Mouse (Mus musculus) limb, embryonic 15.5 days (tissue): ENCODE results near the gene Ift57. TPM values are rescaled to one million over a fixed set of nuclear protein-coding genes. Genes with fewer than 3 reads are reported as not detected.

Experiments used
- ATAC-seq: fragments of 200-750 bp; cut with Nextera tagmentation; 2 replicates; pipeline ENCODE4 v1.8.0; 2017; ENCODE audit warnings: low read depth, moderate TSS enrichment; ENCODE audit not compliant: insufficient number of reproducible peaks, low FRiP score, low TSS enrichment
- H3K27ac ChIP-seq: fragments of 300-500 bp; sonication (generic); 2 replicates; pipeline ENCODE4 v1.5.1; 2015; ENCODE audit warnings: moderate library complexity, mild to moderate bottlenecking, inconsistent platforms
- H3K27me3 ChIP-seq: fragments of 300-500 bp; sonication (generic); 2 replicates; pipeline ENCODE4 v1.6.1; 2015; ENCODE audit warnings: inconsistent platforms
- H3K36me3 ChIP-seq: fragments of 300-500 bp; sonication (generic); 2 replicates; pipeline ENCODE4 v1.6.1; 2015; ENCODE audit warnings: inconsistent platforms
- H3K4me1 ChIP-seq: fragments of 300-500 bp; sonication (generic); 2 replicates; pipeline ENCODE4 v1.6.1; 2015; ENCODE audit warnings: inconsistent platforms
- H3K4me2 ChIP-seq: fragments of 300-500 bp; sonication (generic); 2 replicates; pipeline ENCODE4 v1.6.1; 2015; ENCODE audit warnings: mild to moderate bottlenecking, inconsistent platforms
- H3K4me3 ChIP-seq: fragments of 300-500 bp; sonication (generic); 2 replicates; pipeline ENCODE4 v1.5.1; 2015; ENCODE audit warnings: mild to moderate bottlenecking, inconsistent platforms
- H3K9ac ChIP-seq: fragments of 300-500 bp; sonication (generic); 2 replicates; pipeline ENCODE4 v1.6.1; 2015; ENCODE audit warnings: inconsistent platforms
- H3K9me3 ChIP-seq: fragments of 300-500 bp; sonication (generic); 2 replicates; pipeline ENCODE4 v1.6.1; 2016; ENCODE audit warnings: inconsistent platforms
- WGBS: fragments of 180-500 bp; shearing (Covaris S2); methylation state at CpG from one replicate; pipeline ENCODE4 v1.1.7; 2015; 5-methylcytosine and 5-hydroxymethylcytosine counted together
- polyA plus RNA-seq: library from polyadenylated mRNA; unstranded; fragments of >200 nt; fragmentation: Nextera tagmentation; extraction: Ambion mirVana; gene quantifications from 2 replicates; pipeline ENCODE4 v1.2.1, GENCODE M21; 2015

The Ift57 gene
- polyA plus RNA-seq, 1 experiment from 2014 or later: 29.4 TPM

DNA sequence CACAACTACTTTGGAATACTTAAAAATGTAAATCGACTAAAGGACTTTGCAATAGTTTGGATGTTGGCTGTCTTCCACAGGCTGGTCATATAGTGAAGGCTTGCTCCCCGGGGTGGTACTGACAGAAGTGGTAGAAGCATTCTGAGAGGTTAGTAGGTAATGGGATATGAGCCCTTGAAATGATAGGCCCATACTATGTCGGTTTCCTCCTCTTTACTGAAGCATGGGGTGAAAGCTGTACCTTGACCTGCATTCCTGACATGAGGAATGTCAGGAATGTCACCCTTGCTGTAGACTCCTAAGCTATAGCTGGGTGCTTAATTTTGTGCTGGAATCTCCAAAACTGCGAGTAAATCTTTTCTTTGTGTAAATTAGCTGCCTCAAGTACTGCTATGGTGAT lies 115.4 kb downstream of the Ift57 start:
- 65% methylated on average over 4 of the region's 4 CpGs for WGBS
- Histone ChIP-seq H3K9ac (no peak overlapping the region), H3K36me3 (no peaks in the 10 kb centered on the region)

More for the DNA sequence above, 115.4 kb downstream of the Ift57 start:
- Histone ChIP-seq H3K4me1 (no peaks in the 10 kb centered on the region), H3K27ac (no peak overlapping the region), H3K4me2 (no peak overlapping the region), H3K4me3 (no peak overlapping the region), H3K27me3 (no peaks in the 10 kb centered on the region), H3K9me3 (no peaks in the 10 kb centered on the region)
- ATAC-seq: no peak

Other genes with a start within 250 kb of the Ift57 start
- 103 and 106 TPM in 2 replicates for gene Cd47, start 101.3 kb downstream of the Ift57 start, polyA plus RNA-seq